Mouse (Mus musculus): ENCODE results near the gene Eif4g3. TPM values are rescaled to one million over a fixed set of nuclear protein-coding genes. Genes with fewer than 3 reads are reported as not detected.
A peak's percentile ranks its signal among the peaks of the same experiment; 100 is the strongest.
"Not testable (repeated sequence)": the region's sequence is repeated elsewhere in the genome, so short reads cannot be mapped to it uniquely, and the experiment has no call there.

Eif4g3 gene
- total RNA-seq, 2 experiments from 2014 or later = 14.2 to 23.6 TPM

DNA sequence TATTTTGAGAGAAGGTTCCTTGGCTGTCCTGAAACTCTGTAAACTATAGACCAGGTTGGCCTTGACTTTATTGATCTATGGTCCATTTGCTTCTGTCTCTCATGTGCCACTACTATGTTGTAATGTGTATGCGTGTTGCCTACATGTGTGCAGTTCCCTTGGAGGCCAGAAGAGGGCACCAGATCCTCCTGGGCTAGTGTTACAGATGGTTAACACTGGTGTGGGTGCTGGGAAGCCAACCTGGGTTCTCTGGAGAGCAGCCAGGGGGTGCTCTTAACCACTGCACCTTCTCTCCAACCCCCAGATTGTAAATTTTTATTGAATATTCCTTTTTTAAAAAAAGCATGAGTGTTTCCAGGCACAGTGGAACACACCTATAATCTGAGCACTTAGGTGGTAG is 53.0 kb downstream of the Eif4g3 start:
- ATAC-seq (replicated peaks; ENCODE audit: low FRiP score, poor library complexity, severe bottlenecking) = no peak

DNA sequence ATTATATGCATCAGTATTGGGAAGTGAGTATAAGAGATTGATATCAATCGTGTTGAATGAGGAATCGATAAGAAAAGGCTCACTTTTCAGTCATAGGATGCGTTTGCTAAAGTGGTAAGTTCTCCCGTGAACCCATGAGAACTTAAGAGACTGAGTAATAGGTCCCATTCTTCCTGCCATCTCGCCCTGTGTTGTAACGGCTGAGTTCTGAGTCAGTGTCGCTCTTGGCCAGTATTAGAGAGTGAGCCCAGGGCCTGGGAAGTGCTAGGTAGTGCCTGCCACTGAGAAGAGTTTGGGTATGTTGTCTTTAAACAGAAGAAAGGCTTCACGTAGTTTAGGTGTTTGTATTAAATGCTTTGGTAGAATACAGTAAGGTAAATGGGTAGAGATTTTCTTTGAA is 53.5 kb downstream of the Eif4g3 start:
- no peak for ATAC-seq (replicated peaks; ENCODE audit: low FRiP score, poor library complexity, severe bottlenecking)

DNA sequence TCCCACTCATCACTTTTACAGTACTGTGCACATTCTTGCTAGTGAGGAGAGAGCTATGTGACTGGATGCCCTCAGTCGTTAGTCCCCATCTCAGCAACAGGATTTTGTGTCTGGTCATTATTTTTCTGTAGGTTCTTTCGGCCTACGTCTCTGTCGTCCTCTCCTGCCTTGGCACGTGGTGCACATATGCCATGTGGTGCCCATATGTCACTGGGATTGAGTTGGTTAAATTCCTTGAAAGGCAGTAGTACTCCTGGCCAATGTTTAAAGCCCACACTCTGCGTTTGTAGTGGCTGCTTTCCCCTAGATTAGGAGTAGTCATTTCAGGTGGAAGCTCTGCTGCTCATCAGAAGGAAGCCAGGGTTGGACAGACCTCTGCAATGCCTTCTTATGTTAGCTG is 56.7 kb downstream of the Eif4g3 start:
- no peak for ATAC-seq (replicated peaks; ENCODE audit: low FRiP score, poor library complexity, severe bottlenecking)

DNA sequence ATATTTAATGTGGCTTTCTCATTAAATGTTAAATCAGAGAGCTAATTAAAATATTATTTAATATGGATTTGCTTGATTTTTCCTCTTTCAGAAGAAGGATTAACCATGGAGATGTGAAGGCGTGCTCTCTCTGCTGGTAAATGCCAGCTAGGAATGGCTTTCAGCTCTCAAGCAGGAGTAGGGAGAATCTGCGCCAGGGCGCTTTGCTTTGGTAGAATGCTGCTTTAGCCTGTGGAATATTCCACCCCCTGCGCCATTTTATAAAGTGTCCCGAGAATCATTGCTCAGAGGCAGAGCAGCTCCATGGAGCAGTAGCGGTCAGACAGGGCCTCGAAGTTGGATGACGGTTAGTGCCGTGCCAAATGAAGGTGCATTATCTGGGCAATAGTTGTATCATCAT is 58.7 kb downstream of the Eif4g3 start:
- ATAC-seq (replicated peaks; ENCODE audit: low FRiP score, poor library complexity, severe bottlenecking) = no peak

DNA sequence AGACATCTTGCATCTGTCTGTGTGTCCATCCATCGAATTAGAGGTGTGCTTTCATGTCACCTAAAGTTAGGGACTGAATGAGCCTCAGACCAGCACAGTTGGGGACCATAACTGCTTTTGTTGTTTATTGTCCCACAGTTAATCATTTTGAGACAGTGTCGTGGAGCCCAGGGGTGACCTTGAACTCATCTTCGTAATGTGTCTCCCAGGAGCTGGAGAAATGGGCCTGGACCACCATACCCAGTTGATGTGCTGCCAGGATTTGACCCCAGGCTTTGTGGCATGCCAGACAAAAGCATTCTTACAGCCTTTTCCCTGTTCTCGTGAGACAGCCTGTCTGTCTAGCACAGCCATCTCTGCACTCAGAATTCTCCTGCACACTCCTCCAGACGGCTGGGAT is 63.8 kb downstream of the Eif4g3 start:
- ATAC-seq (replicated peaks; ENCODE audit: low FRiP score, poor library complexity, severe bottlenecking) = no peak

DNA sequence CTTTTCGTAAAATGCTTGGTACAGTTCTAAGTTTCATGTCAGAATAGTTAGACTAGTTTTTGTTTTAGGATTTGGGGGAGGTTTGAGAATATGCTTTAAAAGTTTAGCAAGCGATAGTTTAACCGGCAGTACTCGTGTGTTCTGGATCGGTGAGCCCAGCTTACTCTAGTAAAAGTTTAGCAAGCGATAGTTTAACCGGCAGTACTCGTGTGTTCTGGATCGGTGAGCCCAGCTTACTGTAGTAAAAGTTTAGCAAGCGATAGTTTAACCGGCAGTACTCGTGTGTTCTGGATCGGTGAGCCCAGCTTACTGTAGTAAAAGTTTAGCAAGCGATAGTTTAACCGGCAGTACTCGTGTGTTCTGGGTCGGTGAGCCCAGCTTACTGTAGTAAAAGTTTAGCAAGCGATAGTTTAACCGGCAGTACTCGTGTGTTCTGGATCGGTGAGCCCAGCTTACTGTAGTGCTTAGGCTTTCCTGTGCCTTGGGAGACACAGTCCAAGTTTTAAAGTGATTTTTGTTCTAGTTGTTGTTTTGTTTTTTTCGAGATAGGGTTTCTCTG is 64.5 kb downstream of the Eif4g3 start:
- ATAC-seq (replicated peaks; ENCODE audit: low FRiP score, poor library complexity, severe bottlenecking) = not testable (repeated sequence)

DNA sequence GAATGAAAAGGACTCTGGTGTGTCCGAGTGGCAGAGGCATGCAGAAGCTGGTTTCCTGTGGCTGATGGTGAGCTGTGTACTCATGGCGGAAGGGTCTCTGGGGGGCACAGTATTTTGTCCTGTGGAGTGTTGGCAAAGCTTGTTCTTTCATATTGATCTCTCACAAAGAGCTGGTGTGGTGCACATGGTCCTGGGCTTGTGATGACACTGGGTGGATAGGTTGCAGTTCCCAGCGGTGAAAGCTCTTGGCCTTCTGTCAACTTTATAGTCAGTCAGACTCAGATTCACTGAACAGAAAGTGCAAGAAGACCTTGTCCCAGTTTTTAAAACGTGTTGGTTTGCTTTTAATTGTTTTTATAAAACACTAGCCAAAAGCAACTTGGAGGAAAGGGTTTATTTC is 68.3 kb downstream of the Eif4g3 start:
- ATAC-seq (replicated peaks; ENCODE audit: low FRiP score, poor library complexity, severe bottlenecking) = no peak

DNA sequence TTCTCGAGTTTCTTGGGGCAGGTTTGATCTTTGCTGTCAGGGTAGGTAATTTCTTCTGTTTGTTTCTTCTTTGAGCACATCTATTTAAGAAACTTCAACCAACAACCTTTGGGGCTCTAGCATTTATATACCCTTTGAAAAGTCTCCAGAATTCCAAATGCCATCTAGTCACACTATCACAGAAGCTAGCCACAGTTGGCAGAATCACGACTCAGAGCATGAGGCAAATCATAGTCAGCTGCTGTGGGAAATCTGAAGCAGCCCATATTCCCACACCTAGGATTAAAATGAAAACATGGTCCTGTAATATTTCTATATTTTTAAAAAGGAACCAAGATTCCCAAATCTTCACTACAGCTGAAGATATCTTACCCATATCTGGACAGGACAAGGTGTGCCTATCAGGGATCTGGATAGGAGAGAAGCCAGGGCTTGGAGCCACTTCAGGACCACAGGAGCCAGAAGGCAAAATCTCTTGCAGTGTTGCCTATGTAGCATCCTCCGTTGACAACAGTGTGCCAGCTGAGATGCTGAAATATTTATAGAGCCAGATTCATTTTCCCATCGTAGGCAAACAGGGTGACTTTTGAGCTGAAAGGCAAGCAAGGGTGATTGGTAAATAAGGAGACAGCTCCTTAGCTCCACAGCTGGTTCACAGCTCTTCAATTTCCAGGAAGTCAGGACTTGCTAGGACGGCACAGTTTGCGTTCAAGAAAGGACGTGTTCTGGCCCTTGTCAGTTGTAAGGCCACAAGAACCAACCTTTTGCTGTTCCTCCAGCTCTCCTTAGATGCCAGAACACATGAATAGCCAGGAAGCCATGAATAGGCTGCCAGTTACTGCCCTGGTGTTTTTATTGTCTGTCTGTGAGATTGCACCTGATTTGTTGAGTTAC is 70.8 kb downstream of the Eif4g3 start:
- no peak for ATAC-seq (replicated peaks; ENCODE audit: low FRiP score, poor library complexity, severe bottlenecking)

DNA sequence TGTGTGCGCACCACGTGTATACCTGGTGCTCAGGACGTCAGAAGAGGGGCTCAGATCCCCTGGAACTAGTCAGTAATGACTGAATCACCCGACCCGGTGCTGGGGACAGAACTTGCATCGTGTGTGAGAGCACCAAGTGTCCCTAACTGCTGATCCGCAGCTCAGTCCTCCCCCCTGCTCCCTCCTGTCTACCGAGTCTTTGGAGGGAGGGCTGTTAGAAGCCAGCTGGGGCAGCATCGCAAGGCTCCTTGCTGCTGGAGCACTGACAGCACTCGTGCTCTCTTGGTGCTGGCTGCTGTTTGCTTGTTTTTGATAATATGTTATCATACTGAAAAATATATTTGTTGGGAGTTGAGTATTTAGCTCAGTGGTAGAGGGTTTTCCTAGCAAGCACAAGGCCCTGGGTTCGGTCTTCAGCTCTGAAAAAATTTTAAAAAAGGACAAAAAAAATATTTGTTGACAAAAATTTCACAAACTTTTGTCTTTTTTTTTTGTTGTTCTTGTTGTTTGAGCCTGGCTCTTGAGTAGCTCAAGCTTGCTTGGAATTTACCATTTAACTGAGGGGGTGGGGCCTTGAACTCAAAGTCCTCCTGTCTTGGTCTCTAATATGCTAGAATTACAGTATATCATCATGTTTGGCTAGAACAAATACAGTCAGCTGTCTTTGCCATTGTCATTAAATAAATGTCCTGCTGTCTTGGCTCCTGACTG is 72.2 kb downstream of the Eif4g3 start:
- ATAC-seq (replicated peaks; ENCODE audit: low FRiP score, poor library complexity, severe bottlenecking) = no peak

DNA sequence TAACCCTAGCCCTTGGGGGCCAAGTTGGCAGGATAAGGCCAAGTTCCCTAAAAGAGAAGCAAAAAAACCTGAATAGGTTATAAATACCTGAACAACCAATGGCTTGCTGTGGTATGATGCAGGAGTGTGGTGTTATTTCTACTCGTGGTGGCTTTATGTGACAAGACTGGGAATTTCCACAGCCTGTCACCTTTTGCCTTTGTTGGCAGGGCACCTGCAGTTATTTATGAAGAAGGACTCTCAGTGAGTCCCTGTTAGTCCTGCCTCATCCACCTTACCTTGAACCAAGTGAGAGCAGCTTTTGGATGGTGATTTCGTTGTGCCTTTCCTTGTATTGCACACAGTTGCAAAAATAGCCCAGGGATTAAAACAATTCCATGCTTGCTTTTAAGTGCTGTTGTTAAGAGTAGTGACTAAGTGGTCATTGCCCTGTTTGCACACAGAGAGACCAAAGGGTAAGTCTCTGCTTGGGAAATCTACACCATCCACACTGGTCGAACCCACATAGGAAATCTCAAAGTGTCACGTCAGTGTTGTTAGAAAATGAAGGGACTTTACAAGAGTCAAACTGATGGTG is 72.9 kb downstream of the Eif4g3 start:
- no peak for ATAC-seq (replicated peaks; ENCODE audit: low FRiP score, poor library complexity, severe bottlenecking)

DNA sequence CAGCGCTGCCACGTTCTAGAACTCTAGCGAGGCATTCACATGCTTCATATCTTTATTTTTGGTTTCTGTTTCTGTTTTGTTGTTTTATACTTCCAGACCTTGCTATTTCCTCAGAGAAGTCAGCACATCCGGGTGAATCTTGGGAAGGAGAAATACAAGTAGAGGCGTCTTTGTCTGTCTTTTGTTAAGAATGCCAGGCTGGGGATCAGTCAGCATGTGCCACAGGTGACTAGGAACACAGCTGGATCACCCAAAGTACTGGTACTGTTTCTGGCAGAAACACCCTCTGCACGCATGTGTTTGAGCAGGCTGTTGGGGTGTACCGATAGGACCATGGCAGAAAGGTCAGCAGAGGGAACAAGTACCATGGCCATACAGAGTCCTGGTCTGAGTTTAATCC is 73.6 kb downstream of the Eif4g3 start:
- ATAC-seq (replicated peaks; ENCODE audit: low FRiP score, poor library complexity, severe bottlenecking) = no peak

DNA sequence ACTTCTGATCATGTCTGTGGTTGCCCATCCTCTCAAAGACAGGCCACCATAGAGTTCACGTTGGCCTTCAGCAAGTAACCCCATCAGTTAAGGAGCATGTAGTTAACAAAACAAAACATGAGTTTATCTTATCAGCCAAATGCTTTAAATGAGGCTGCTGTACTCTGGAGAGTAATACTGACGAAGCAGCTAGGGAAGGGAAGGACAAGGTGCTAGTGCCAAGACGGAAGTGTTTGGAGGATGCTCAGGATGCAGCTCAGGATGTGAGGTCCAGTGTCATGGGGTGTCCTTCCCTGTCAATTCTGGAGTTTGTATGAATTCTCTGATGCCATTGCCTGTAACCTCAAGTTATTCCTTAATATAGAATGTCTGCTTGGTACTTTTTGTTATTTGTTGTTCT is 75.0 kb downstream of the Eif4g3 start:
- ATAC-seq (replicated peaks; ENCODE audit: low FRiP score, poor library complexity, severe bottlenecking) = no peak

DNA sequence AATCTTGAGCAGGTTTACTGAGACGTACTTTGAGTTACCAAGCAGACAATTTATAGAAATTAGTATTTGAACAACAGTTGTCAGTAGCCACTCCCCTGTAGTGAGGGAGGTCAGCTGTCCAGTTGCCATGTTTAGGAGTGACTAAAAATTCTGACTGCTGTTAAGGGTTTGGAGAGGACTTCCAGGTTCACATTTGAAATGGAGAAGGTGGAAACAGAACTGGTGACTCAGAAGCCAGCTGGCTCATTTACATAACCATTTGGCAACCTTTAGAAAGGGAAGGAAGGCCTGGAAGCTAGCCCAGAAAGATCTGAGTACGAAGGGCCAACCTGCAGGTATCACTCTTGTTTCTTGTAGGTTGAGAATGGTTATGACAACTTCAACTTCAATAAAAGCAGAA is 75.8 kb downstream of the Eif4g3 start:
- no peak for ATAC-seq (replicated peaks; ENCODE audit: low FRiP score, poor library complexity, severe bottlenecking)

DNA sequence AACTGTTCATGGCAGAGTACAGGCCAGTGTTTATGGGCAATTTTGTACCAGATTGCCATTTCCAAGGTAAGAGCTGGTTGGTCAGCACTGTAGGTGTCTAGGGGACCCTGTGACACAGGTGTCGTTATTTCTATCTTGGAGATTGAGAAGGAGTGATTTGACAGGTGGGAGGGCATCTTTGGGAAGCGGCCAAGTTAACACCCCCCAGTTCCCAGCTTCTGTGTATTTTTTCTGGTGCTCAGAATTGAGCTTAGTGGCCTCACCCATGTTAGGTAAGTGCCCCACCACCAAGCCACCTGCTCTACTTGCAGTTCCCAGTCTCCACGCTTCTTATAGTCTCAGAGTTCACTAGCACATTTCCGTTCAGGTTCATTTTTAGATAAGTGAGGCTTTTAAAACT is 76.5 kb downstream of the Eif4g3 start:
- no peak for ATAC-seq (replicated peaks; ENCODE audit: low FRiP score, poor library complexity, severe bottlenecking)

DNA sequence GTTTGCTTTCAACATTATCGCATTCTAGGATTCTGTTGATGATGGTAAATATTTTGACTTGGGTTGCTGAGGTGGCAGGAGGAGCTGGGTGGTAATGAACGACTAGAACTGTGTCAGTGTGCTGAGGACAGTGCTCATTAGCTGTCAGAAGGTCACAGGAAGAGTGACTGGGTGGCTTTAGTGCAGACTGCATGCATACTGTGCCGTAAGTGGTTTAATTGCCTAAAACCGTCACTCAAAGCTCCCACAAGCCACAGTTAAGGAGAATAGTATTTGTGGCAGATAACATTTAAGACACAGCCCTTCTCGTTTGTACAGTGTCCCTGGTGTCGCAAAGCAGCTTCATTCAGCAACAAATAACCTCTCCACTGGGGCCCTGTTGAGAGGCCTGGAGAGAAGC is 78.7 kb downstream of the Eif4g3 start:
- no peak for ATAC-seq (replicated peaks; ENCODE audit: low FRiP score, poor library complexity, severe bottlenecking)

DNA sequence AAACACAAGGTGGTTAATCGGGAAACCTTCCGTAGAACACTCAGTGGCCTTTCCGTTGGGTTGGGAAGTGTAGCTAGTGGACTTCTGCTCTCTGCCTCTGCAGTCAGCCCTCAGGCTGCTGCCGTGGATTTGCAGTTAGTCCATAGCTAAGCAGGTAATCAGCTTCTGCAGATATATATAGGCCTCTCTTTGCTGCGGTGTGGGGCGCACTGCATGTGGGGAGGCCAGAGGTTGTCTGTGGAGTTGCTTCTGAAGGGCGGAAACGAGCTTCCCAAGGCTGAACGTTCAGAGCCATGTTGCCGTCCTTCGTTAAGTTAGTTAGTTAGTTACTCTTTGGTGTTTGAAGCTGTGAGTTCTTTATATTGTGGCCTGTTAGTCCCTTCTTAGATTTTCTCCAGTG is 80.3 kb downstream of the Eif4g3 start:
- ATAC-seq (replicated peaks; ENCODE audit: low FRiP score, poor library complexity, severe bottlenecking) = no peak

DNA sequence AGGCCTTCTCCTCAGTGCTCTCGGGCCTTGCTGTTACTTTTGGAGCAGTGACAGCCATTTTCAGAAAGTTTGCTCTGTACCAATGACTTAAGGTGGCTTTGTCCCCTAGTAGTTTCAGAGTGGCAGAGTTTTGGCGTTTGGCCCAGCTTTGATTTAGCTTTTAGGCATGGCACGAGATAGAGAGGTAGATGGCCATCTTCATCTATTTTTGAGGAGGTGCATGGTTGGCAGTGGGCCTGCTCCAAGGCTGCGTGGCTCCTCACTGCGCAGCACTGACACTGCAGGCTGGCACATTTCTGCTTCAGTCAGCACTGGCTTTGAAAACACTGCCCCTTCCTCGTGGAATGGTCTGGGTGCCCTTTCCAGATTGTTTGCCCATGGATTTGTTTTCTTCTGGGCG is 80.7 kb downstream of the Eif4g3 start:
- ATAC-seq (replicated peaks; ENCODE audit: low FRiP score, poor library complexity, severe bottlenecking) = no peak

DNA sequence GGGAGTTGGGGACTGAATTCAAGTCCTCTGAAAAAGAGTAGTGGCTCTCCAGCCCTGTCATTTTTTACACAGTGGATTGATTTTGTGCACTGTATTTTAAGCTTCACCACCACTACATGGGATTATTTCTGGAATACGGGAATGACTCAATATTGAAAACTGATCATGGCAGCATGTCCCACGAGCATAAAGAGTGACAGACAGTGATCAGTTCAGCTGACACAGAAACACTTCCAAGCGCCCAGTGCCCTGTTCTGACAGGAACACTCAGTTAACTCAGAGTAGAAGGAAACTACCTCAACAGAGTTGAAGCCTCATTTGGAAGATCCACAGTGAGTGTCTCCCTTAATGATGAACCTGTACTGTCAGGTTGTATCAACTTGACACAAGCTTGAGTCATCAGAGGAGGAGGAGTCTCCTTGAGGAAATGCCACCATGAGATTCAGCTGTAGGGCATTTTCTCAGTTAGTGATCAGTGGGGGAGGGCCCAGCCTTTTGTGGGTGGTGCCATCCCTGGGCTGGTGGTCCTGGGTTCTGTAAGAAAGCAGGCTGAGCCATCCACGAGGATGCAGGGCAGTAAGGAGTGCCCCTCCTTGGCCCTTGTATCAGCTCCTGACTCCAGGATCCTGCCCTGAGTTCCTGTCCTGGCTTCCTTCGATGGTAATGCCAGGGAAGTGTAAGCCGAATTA is 82.2 kb downstream of the Eif4g3 start:
- ATAC-seq (replicated peaks; ENCODE audit: low FRiP score, poor library complexity, severe bottlenecking) = no peak

DNA sequence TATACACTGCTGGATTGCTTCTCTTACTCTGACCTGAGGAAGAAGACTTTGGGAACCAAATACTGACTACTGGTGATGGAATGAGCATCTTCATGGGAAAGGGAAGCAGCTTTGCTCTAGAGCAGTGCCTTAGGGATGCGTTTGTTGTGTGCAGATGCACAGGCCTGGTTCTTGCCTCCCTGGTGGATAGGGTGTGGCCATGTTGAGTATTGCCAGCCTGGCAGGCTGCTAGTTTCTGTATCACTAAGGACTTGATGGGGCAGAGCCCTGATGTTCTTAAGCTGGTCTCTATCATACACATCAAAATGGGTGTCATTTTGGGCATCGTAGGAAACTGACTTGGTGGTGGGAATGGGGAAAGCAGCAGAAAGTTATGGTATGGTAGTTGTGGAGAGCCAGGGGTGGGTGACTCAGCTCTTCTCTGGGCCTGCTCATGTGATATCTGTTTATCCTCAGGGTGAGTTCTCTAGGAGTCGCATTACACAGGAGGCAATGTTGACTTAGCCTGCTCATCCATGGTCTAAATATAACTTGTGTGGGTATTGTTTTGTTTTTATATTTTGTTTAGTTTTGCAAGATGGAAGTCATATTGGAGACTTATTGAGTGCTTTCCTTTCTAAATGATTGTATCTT is 85.0 kb downstream of the Eif4g3 start:
- ATAC-seq (replicated peaks; ENCODE audit: low FRiP score, poor library complexity, severe bottlenecking) = peak; percentile 83

DNA sequence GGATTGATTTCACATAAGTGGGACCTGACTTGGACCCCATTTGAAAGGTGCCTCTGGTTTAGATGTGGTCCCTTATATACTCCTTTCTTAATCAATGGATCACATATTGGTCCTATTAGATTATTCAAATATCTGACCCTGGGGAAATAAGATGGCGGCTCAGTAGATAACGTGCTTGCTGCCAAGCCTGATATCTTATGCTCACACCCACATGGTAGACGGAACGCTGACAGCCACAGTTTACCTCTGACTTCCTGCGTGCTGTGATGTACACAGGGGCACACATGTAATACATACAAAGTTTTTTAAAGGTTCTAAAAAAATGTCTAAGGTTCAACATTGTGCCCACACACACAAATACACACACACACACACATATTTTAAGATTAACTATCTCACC is 86.4 kb downstream of the Eif4g3 start:
- ATAC-seq (replicated peaks; ENCODE audit: low FRiP score, poor library complexity, severe bottlenecking) = no peak

Measured in erythroblast, adult 5-6 weeks (primary cell).